Mouse (Mus musculus) brain, embryonic 14.5 days (tissue): ENCODE data around the gene Vav3. TPM values are rescaled to one million over a fixed set of nuclear protein-coding genes. Genes with fewer than 3 reads are reported as not detected.
"Not testable (repeated sequence)": the region's sequence is repeated elsewhere in the genome, so short reads cannot be mapped to it uniquely, and the experiment has no call there.

ENCODE experiments used
- DNase-seq: peaks from one replicate; pipeline ENCODE4 v3.0.0-alpha.2; 2011; ENCODE audit warnings: low read depth
- CTCF ChIP-seq: fragments of 200-500 bp; IDR thresholded peaks from 2 replicates; pipeline ENCODE4 v1.5.1; 2012; ENCODE audit warnings: inconsistent platforms, mild to moderate bottlenecking, moderate library complexity, borderline replicate concordance; ENCODE audit not compliant: insufficient read depth, insufficient read length; ENCODE audit errors: extremely low read depth
- POLR2A ChIP-seq: fragments of 200-500 bp; IDR thresholded peaks from 2 replicates; pipeline ENCODE4 v1.6.1; 2012; ENCODE audit warnings: mild to moderate bottlenecking, inconsistent platforms, borderline replicate concordance; ENCODE audit not compliant: poor library complexity, insufficient read depth, insufficient read length, severe bottlenecking; ENCODE audit errors: extremely low read depth
- polyA plus RNA-seq: library from polyadenylated mRNA; depleted of rRNA; stranded (reverse); fragments of >200 nt; gene quantifications from 2 replicates; pipeline ENCODE4 v1.2.3, GENCODE M21; 2012

Vav3 gene
- polyA plus RNA-seq, 1 experiment, result 15.7 TPM

DNA sequence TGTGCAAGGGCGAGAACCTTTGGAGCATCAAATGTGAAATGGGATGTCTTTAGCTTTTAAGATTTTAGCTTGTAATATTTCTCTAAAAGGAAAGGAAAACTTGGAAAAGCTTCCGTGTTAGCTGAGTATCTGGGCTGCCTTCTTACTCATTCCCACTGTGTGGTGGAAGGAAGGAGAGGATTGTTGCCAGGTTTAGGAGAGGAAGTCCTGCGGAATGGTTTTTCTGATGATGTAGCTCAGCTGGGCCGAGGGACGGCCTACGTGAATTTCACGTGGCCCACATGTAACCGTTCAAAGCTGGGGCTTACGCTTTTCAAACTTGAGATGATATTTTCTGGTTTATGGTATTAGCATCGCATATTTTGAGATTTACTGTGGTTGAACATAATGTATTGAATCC is 48.3 kb downstream of the Vav3 start:
- TF ChIP-seq POLR2A (no peak), CTCF (no peak)
- DNase-seq, result no peak

DNA sequence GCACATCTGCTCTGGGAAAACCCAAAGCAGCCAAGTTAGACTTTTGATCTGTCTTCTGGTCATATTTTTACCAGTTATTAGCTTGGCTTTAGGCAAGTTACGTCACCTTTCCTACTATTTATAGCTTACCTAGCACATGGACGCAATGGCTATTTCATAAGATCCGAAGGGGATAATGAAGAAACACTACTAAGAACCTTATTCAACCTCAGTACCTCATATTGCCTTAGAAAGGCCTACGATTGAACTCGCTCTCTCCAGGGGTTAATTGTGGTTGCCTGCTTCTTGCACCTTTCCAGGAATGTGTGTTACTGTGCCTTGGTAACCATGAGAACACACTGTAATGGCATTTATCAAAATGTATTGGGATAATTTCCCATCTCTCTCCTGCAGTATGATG is 61.1 kb downstream of the Vav3 start:
- DNase-seq, result no peak
- TF ChIP-seq POLR2A (no peak), CTCF (no peak)

DNA sequence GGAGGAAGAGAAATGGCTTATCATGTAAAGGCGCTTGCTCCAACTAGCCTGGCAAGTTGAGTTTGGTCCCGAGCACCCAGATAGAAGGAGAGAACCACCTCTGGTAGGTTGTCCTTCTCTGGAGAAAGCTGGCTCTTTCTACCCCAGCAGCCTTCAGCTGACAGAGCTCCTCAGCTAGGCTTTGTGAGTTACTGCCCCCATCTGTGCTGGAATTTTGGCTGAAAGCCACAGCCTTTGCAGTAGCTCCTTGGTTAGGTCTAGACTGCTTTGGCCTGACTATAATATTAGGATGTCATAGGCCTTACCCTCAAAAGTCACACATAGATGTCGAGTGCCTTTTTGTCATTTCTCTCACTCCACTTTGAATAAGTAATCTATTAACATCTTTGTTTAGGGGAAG is 70.8 kb downstream of the Vav3 start:
- no peak for DNase-seq
- no peak for TF ChIP-seq CTCF
- TF ChIP-seq POLR2A, result no peak

DNA sequence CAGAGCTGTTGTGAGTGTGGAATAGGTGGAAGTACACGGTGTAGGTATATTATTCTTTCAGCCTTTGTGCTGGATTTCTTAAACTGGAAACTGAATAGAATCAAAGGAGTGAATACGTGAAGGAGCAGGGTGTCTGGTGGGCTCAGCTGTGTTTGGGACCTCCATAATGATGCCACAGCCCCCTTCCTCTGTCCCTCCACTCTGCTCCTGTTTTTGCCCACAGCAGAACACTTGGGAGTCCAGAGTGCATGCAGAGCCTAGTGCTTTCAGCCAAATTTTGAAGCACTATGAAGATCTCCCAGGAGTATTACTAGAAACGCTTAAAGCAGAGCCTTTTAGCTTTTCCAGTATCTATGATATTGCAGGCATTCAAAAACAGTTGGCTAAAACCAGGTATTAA is 80.0 kb downstream of the Vav3 start:
- TF ChIP-seq CTCF (no peak), POLR2A (no peak)
- DNase-seq, result peak; percentile 30

DNA sequence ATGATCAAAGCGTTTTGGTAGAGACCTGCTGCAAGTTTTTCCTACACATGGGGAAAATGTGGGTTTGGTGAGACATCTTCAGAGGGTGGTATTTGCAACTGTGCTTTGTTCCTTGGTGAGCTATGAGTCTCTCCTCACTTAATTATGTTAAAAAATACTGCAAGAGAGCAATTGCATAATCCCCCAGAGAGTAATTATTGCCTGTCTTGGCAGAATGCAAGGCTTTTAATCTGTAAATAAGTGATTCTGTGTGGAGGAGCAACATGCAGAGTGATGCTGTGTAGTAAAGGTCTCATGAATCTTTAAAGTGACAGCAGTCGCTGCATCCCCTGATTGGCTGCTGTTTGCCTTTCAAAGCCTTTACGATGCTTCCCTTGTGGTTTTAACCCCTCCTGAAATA is 80.6 kb downstream of the Vav3 start:
- no peak for TF ChIP-seq CTCF
- no peak for TF ChIP-seq POLR2A
- DNase-seq, result peak; percentile 82

DNA sequence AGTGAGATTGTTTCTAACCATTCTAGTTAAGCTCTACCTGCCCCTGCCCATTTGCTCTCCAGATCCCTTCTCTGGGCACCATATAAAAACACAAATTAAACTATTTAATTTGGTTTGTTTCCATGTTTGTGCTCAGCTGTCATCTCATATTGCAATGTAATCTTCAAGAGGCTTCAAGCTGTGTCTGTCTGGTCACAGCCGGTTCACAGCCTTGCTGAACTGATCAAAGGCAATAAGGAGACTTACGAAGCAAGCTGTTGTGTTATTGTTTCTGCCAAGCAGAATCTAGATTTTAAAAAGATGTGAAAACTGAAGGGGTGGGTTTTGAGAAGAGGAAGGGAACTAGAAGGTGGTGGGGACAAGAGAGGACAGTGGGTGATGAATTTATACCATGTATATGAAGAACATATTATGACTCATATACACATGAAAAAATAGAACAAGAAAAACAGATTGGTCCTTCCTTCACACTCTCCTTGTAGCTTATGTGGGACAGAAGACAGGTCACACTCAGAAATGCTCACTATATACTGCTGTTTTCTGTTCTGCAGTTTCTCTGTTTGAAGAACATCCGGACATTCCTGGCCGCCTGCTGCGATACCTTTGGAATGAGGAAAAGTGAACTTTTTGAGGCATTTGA is 83.1 kb downstream of the Vav3 start:
- DNase-seq, result peak; percentile 52

DNA sequence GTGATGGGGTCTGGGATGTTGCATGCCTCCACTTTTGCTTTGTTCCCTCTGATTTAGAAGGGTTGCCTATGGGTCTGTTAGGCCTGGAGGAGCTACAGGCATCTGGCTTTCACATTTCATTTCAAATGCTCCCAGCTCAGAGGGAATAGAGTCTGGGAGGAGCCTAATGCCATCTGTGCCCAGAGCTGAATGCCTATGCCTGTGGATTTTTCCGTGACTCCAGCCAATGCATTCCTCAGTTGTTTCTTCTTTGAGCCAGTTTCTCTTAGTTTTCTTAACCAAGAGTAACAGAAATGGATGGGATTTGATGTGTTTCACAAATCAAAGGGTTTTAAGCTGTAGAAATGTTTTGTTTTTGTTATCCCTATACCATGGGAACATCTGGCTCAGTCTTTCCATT is 90.8 kb downstream of the Vav3 start:
- TF ChIP-seq CTCF, result no peak
- TF ChIP-seq POLR2A, result no peak
- DNase-seq, result peak; percentile 40

More for the DNA sequence above, 83.1 kb downstream of the Vav3 start:
- no peak for TF ChIP-seq POLR2A
- TF ChIP-seq CTCF, result no peak

DNA sequence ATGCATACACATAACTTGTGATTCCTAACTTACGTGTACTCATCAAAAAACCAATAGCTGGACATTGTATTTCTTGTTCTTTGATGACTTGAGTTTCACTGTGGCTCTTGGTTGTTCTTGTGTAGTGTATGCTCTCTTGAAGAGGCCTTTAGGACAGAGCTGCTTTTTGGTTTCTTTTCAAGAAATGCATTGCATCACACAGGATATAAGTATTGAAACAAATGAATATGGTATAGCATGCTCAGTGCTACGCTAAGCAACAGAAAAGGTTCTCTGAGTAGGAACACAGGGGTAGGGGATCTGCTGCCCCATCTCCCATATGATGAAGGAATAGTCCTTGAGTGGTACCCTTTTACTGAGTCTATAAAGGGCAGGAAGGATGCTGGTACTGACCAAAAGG is 98.1 kb downstream of the Vav3 start:
- no peak for DNase-seq
- TF ChIP-seq POLR2A (no peak), CTCF (no peak)

DNA sequence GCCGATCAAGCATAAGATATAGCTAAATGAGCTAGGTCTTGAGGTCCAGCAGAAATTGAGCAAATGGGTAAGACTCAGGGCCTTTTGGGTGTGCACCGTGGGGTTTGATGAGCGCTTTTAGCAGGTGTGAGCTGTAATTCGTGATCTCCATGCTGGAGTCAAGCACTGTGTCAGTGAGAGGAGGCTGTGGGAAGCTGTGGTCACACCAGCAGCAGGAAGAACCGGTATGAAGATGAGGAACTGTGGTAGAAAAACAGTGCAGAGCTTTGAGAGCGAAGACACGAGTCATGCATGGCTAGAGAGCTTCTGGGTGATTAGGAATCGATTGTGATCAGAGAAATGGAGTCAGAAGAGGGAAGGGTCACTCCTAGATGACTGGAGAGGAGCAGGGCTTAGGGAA is 98.8 kb downstream of the Vav3 start:
- TF ChIP-seq CTCF (no peak), POLR2A (no peak)
- no peak for DNase-seq

DNA sequence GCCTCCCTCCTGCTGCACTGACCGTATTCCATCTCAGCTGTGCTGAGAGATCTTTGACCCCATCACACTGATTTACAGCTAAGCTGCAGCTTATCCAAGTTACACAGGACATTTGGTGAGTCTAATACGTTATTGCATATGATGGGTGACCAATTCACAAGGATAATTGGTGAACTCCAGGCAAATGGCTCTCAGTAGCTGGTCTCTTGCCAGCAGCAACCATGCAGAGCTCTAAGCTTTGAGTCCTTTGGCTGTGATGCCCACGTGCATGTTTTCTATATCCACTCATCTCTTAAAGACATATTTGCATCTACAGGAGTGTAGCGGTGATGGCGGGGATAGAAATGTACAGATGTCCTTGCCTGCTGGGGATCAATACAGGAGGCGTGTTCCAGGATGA is 99.5 kb downstream of the Vav3 start:
- TF ChIP-seq POLR2A (no peak), CTCF (no peak)
- peak; percentile 29 for DNase-seq

DNA sequence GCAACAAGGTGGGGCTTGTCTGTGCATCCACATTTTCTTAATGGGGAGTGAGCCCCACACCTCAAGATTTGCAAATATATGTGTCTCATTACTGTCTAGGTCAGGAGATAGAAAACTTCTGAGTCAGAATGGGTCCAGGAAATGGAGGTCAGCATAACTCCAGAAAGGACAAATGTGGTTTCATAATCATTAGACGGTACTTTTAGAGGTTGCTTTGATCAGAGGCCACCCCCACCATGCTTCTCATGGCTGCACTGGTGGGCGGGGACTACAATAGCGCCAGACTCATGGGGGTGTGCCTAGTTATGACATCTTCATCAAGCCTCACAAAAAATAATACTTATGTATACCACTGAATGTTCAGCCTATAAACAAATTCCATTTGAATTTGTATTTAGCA is 103.6 kb downstream of the Vav3 start:
- TF ChIP-seq CTCF (no peak), POLR2A (no peak)

DNA sequence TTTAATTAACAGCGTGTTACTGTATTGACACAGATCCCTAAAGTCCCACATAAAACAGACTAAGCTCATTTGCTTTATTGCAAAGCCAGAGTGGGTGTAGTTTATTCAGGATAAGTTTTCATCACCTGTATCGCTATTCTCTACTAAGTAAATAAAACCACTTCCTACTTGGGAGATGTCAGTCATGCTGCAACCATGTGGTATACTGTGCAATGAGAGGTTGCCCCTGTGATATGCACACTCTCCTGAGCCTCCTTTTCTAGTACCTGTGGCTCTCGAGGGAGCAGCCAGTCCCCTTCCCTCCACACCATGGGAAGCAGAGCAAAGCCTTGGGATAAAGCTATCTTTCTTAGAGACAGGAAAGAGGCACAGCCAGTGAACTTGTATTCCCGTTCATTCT is 106.5 kb downstream of the Vav3 start:
- no peak for TF ChIP-seq POLR2A
- DNase-seq, result no peak

More for the DNA sequence above, 103.6 kb downstream of the Vav3 start:
- DNase-seq, result no peak

DNA sequence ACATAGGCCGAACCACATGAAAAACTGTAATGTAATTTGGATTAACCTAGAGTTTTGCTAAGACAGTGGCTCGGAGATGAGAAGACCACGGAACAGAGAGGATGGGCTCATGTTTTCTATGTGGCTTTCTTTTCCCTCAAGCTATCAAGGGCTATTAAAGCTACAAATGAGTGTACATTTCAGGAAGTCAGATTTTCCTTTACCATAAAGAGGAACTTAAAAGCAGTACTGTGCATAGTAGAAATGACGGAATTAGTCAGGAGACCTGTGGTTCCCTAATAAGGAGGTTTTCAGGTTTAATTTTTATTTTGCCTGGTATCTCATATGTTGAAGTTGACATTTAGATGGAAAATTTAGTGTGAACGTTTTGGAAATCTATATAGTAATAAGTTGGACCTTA is 107.8 kb downstream of the Vav3 start:
- DNase-seq, result not testable (repeated sequence)

DNA sequence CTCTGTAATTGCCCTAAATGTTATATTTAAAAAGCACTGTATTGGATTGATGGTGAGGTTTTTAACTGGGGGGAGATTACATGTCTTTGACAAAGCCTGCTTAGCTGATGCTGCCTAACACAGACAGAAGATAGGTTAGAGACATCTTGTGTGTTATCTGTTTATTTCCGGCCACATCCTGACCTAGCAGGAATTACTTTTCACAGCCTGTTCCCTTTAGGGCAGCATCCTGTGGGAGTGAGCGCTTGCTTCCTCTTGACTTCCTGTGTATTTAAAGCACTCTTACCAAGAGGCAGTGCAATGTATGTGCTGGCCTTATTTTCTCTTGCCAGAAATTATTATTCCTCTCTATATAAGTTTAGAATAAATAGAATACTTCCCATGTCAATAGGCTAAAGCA is 111.5 kb downstream of the Vav3 start:
- no peak for DNase-seq
- TF ChIP-seq CTCF (no peak), POLR2A (no peak)

DNA sequence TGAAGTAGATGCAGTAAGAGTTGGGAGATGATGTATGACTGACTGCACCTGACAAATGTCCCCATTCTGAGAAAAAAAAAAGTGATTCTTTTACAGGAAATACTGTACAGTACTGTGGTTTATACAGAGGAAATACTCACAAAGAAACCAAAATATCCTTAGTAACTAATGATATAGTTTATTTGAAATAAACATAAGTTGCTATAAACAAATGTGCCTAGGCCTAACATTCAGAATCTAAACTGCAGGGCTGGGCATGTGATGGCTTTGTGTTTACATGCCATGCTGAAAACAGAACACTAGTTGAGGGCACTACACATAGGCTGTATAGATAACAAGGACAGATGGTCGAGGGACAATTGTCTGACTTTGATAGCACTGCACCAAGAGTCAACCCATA is 114.2 kb downstream of the Vav3 start:
- DNase-seq, result no peak
- TF ChIP-seq POLR2A, result no peak
- TF ChIP-seq CTCF, result no peak

DNA sequence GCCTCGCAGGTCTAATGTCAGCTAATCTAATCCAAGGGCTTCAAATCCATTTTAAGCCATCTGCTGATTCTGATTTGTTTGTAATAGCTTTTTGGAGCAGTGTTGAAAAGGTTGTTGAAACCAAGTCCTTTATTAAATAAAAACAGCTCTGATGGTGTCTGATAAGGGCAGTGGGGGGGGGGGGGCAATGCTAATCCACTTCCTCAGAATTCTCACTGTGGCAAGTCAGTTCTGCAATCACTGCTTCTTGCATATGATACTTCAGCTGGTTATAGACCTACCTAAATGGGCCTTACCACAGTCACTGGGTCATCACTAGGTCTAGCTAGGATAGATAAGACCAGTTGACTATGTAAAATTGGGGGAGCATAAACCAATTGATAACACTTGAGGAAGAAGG is 115.9 kb downstream of the Vav3 start:
- no peak for DNase-seq
- TF ChIP-seq POLR2A (no peak), CTCF (no peak)

DNA sequence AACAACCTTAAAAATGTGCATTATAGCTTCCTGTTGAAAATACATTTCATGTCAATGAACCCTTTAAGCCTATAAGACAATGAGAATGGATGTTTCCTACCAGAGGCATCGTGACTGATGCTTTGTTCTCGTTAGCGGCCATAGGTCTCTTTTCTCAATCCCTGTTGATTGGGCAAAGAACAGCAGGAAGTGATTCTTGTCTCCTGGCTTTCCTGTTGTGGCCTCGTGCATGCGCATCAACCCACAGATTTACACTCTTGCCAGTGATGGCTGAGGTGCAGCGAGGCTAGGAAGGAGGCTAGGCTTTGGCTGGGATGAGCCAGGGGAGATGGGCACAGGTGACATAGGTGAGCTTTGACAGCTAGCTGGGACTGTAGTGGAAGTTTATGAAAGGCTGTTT is 123.2 kb downstream of the Vav3 start:
- DNase-seq, result no peak
- TF ChIP-seq CTCF (no peak), POLR2A (no peak)
